Mouse (Mus musculus): ENCODE measurements around the gene Tph1. TPM values are rescaled to one million over a fixed set of nuclear protein-coding genes. Genes with fewer than 3 reads are reported as not detected.
A peak's percentile ranks its signal among the peaks of the same experiment; 100 is the strongest.

The Tph1 gene
- polyA plus RNA-seq, 1 experiment from 2014 or later, result 0.63 TPM

GRCm38 (mm10) chr7:46611970-46612369 is 60.4 kb downstream of the Tph1 start:
- Histone ChIP-seq H3K27ac (no peak overlapping the region), H3K36me3 (replicated peaks) (peaks cover 7% of the 10 kb centered on the region; the same call in 1 of the 2 replicates), H3K4me3 (replicated peaks) (no peak overlapping the region), H3K4me2 (no peak overlapping the region), H3K27me3 (no peaks in the 10 kb centered on the region), H3K9ac (no peak overlapping the region), H3K4me1 (no peaks in the 10 kb centered on the region), H3K9me3 (no peaks in the 10 kb centered on the region)
- ATAC-seq (ENCODE audit: low FRiP score), result no peak
- WGBS, result 93% methylated on average over 9 of the region's 9 CpGs

- Histone ChIP-seq H3K4me1 (no peaks in the 10 kb centered on the region), H3K27me3 (no peaks in the 10 kb centered on the region), H3K27ac (no peak overlapping the region), H3K9me3 (no peaks in the 10 kb centered on the region), H3K4me2 (no peak overlapping the region), H3K4me3 (replicated peaks) (no peak overlapping the region), H3K36me3 (replicated peaks) (peaks cover under 1% of the 10 kb centered on the region), H3K9ac (no peak overlapping the region)
- WGBS, result 84% methylated on average over 4 of the region's 4 CpGs
- no peak for ATAC-seq (ENCODE audit: low FRiP score)
Observed at GRCm38 (mm10) chr7:46609317-46609716, 63.0 kb downstream of the Tph1 start.

- H3K36me3 ChIP-seq (replicated peaks), result no peaks in the 10 kb centered on the region; the same call in 1 of the 2 replicates
- no peaks in the 10 kb centered on the region for H3K9me3 ChIP-seq
- H3K4me2 ChIP-seq, result no peak overlapping the region
- H3K9ac ChIP-seq, result no peak overlapping the region
- H3K27me3 ChIP-seq, result no peaks in the 10 kb centered on the region
- H3K27ac ChIP-seq, result no peak overlapping the region
- no peak overlapping the region for H3K4me3 ChIP-seq (replicated peaks)
- H3K4me1 ChIP-seq, result peaks cover 7% of the 10 kb centered on the region
- 56% methylated on average over 11 of the region's 11 CpGs for WGBS
- peak; percentile 54 for ATAC-seq (ENCODE audit: low FRiP score)
Observed at GRCm38 (mm10) chr7:46607428-46608055, 64.8 kb downstream of the Tph1 start.

- Histone ChIP-seq H3K9ac (no peak overlapping the region), H3K27me3 (no peaks in the 10 kb centered on the region), H3K4me3 (replicated peaks) (no peak overlapping the region), H3K4me1 (peaks cover 12% of the 10 kb centered on the region), H3K4me2 (no peak overlapping the region), H3K9me3 (no peaks in the 10 kb centered on the region), H3K27ac (no peak overlapping the region), H3K36me3 (replicated peaks) (no peaks in the 10 kb centered on the region; the same call in 1 of the 2 replicates)
- peak; percentile 52 for ATAC-seq (ENCODE audit: low FRiP score)
- 69% methylated on average over 8 of the region's 8 CpGs for WGBS
Observed at GRCm38 (mm10) chr7:46607031-46607426, 65.3 kb downstream of the Tph1 start.

GRCm38 (mm10) chr7:46606391-46607030 is 65.8 kb downstream of the Tph1 start:
- 74% methylated on average over 7 of the region's 7 CpGs for WGBS
- no peak overlapping the region for H3K4me3 ChIP-seq (replicated peaks)
- H3K4me1 ChIP-seq, result peaks cover 17% of the 10 kb centered on the region
- ATAC-seq (ENCODE audit: low FRiP score), result peak; percentile 54; the same call in 1 of the 2 replicates
- no peak overlapping the region for H3K4me2 ChIP-seq
- H3K27me3 ChIP-seq, result no peaks in the 10 kb centered on the region
- no peak overlapping the region for H3K27ac ChIP-seq
- H3K9me3 ChIP-seq, result no peaks in the 10 kb centered on the region
- no peak overlapping the region for H3K9ac ChIP-seq
- H3K36me3 ChIP-seq (replicated peaks), result no peaks in the 10 kb centered on the region; the same call in 1 of the 2 replicates

- H3K27me3 ChIP-seq, result no peaks in the 10 kb centered on the region
- H3K4me1 ChIP-seq, result peaks cover 25% of the 10 kb centered on the region
- ATAC-seq (ENCODE audit: low FRiP score), result no peak
- no peaks in the 10 kb centered on the region; the same call in 1 of the 2 replicates for H3K36me3 ChIP-seq (replicated peaks)
- 79% methylated on average over 7 of the region's 7 CpGs for WGBS
- H3K27ac ChIP-seq, result peak overlapping the region; percentile 74; the same call in 1 of the 2 replicates
- H3K9ac ChIP-seq, result no peak overlapping the region
- H3K9me3 ChIP-seq, result no peaks in the 10 kb centered on the region
- H3K4me3 ChIP-seq (replicated peaks), result no peak overlapping the region
- H3K4me2 ChIP-seq, result no peak overlapping the region
Observed at GRCm38 (mm10) chr7:46603051-46603450, 69.3 kb downstream of the Tph1 start.

- H3K27ac ChIP-seq, result peak overlapping the region; percentile 74
- H3K4me1 ChIP-seq, result peaks cover 25% of the 10 kb centered on the region
- H3K27me3 ChIP-seq, result no peaks in the 10 kb centered on the region
- no peak overlapping the region for H3K4me2 ChIP-seq
- H3K4me3 ChIP-seq (replicated peaks), result no peak overlapping the region
- H3K9me3 ChIP-seq, result no peaks in the 10 kb centered on the region
- 25% methylated on average over 4 of the region's 4 CpGs for WGBS
- H3K36me3 ChIP-seq (replicated peaks), result no peaks in the 10 kb centered on the region; the same call in 1 of the 2 replicates
- H3K9ac ChIP-seq, result no peak overlapping the region
- ATAC-seq (ENCODE audit: low FRiP score), result peak; percentile 75
Observed at GRCm38 (mm10) chr7:46602079-46602478, 70.3 kb downstream of the Tph1 start.

- 55% methylated on average over 5 of the region's 5 CpGs for WGBS
- ATAC-seq (ENCODE audit: low FRiP score), result no peak
- Histone ChIP-seq H3K4me1 (peaks cover 25% of the 10 kb centered on the region), H3K4me3 (replicated peaks) (no peak overlapping the region), H3K9ac (no peak overlapping the region), H3K36me3 (replicated peaks) (no peaks in the 10 kb centered on the region; the same call in 1 of the 2 replicates), H3K9me3 (no peaks in the 10 kb centered on the region), H3K4me2 (no peak overlapping the region), H3K27me3 (no peaks in the 10 kb centered on the region), H3K27ac (peak overlapping the region; percentile 74)
Observed at GRCm38 (mm10) chr7:46601097-46601496, 71.2 kb downstream of the Tph1 start.

GRCm38 (mm10) chr7:46597006-46597405 is 75.3 kb downstream of the Tph1 start:
- no peak overlapping the region for H3K4me3 ChIP-seq (replicated peaks)
- H3K9me3 ChIP-seq, result no peaks in the 10 kb centered on the region
- ATAC-seq (ENCODE audit: low FRiP score), result no peak
- peaks cover 13% of the 10 kb centered on the region for H3K4me1 ChIP-seq
- H3K36me3 ChIP-seq (replicated peaks), result no peaks in the 10 kb centered on the region
- H3K27me3 ChIP-seq, result no peaks in the 10 kb centered on the region
- no peak overlapping the region for H3K9ac ChIP-seq
- no peak overlapping the region for H3K4me2 ChIP-seq
- no peak overlapping the region for H3K27ac ChIP-seq
- 96% methylated on average over 2 of the region's 2 CpGs for WGBS

Other genes starting within 250 kb of the Tph1 start
- 19.0 and 19.6 TPM in 2 replicates for gene Sergef, start 32.7 kb downstream of the Tph1 start, polyA plus RNA-seq (2016; fragmentation: Nextera tagmentation; extraction: Ambion mirVana)
- gene Saal1, start 38.1 kb upstream of the Tph1 start, polyA plus RNA-seq (2016; fragmentation: Nextera tagmentation; extraction: Ambion mirVana), result 37.0 and 37.2 TPM in 2 replicates
- not detected in 2 replicates for gene Saa3, start 43.2 kb upstream of the Tph1 start, polyA plus RNA-seq (2016; fragmentation: Nextera tagmentation; extraction: Ambion mirVana)
- not detected in 2 replicates for gene Saa4, start 60.1 kb upstream of the Tph1 start, polyA plus RNA-seq (2016; fragmentation: Nextera tagmentation; extraction: Ambion mirVana)
- not detected in 2 replicates for gene Saa1, start 70.4 kb upstream of the Tph1 start, polyA plus RNA-seq (2016; fragmentation: Nextera tagmentation; extraction: Ambion mirVana)
- not detected in 2 replicates for gene Saa2, start 79.3 kb upstream of the Tph1 start, polyA plus RNA-seq (2016; fragmentation: Nextera tagmentation; extraction: Ambion mirVana)
- 23.9 and 25.3 TPM in 2 replicates for gene Hps5, start 123.5 kb upstream of the Tph1 start, polyA plus RNA-seq (2016; fragmentation: Nextera tagmentation; extraction: Ambion mirVana)
- 52.6 and 55.4 TPM in 2 replicates for gene Gtf2h1, start 123.6 kb upstream of the Tph1 start, polyA plus RNA-seq (2016; fragmentation: Nextera tagmentation; extraction: Ambion mirVana)
- 1,021 and 1,078 TPM in 2 replicates for gene Ldha, start 168.9 kb upstream of the Tph1 start, polyA plus RNA-seq (2016; fragmentation: Nextera tagmentation; extraction: Ambion mirVana)
- gene Ldhc, start 188.7 kb upstream of the Tph1 start, polyA plus RNA-seq (2016; fragmentation: Nextera tagmentation; extraction: Ambion mirVana), result not detected in 2 replicates
- 344 and 355 TPM in 2 replicates for gene Tsg101, start 247.4 kb upstream of the Tph1 start, polyA plus RNA-seq (2016; fragmentation: Nextera tagmentation; extraction: Ambion mirVana)

Measured in forebrain, embryonic 12.5 days (tissue).